Mouse (Mus musculus) adrenal gland, postnatal 4 days (tissue): Measurements from ENCODE around the gene Ssbp3. TPM values are rescaled to one million over a fixed set of nuclear protein-coding genes. Genes with fewer than 3 reads are reported as not detected.

Source experiments
- DNase-seq, 2 experiments: peaks; one replicate each; pipeline ENCODE4 v3.0.0; 2021 to 2022; ENCODE audit warnings: low spot score in 2 of 2, mixed read lengths in 2 of 2
- total RNA-seq, 2 experiments: library from RNA; stranded (reverse); gene quantifications; 2 replicates each; pipeline ENCODE4 v1.2.3; 2021

Ssbp3 gene
- total RNA-seq, 2 experiments from 2014 or later = 95.2 to 103 TPM

- no peak for DNase-seq
These were observed 73.5 kb downstream of the Ssbp3 start for GRCm38 (mm10) chr4:106983908-106984515.

DNA sequence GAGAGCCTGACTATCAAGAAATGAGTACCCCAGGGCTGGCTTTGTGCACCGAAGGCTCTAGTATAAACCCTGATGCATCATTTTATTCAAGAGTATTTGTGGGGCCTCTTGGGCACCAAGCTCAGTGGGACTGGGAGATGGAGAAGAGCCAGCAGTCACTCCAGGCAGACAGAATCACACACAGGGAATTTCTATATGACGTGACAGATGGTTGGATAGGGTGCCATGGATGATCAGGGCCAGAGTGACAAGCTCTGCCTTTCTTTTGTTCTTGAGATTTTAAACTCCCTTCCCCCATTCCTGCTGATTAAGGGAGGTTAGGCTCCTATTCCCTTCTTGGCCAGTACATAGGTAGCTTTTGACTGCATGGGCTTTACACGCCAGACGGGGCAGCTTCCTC is 74.8 kb downstream of the Ssbp3 start:
- no peak for DNase-seq

DNA sequence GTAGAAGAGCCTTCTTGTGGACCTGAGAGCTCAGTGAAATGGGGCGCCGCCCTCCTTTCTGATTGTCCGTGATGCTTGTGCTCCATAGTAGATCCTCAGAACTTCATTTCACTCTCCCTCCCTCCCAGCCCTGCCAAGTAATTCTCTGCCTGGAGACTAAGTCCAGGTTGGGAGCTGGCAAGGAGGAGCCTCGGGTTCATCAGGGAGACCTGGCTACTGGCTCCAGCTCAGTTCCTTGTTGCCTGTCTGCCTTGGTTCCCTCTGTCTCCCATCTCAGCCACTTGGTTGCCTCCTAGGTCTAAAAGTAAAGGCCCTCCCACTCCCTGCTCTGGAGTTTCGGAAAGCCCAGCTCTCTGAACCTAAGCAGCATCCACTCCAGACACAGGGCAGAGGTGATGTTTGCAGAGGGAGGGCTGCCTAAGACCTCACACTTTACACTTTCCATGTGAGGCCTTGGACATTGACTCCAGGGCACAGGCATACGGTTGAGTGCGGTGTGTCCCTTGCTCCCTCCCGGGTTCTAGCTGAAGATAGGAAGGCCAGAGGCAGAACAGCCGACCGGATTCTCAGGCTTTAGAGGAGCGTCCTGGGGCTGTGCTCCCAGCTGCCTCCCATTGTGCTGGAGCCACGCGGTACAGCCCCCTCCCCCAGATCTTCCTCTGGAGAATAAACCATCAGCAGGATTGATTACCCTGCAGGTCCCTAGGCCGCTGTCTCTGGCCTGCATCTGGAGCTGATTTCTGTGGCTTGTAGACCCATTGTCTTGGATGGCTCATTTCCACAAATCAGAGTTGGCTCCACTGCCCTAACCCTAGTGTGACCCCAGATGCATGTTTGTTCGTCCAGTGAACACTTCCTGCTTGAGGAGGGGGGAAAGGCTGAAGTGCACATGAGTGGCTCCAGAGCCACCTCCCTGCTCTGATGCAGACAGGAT is 75.7 kb downstream of the Ssbp3 start:
- no peak for DNase-seq

DNA sequence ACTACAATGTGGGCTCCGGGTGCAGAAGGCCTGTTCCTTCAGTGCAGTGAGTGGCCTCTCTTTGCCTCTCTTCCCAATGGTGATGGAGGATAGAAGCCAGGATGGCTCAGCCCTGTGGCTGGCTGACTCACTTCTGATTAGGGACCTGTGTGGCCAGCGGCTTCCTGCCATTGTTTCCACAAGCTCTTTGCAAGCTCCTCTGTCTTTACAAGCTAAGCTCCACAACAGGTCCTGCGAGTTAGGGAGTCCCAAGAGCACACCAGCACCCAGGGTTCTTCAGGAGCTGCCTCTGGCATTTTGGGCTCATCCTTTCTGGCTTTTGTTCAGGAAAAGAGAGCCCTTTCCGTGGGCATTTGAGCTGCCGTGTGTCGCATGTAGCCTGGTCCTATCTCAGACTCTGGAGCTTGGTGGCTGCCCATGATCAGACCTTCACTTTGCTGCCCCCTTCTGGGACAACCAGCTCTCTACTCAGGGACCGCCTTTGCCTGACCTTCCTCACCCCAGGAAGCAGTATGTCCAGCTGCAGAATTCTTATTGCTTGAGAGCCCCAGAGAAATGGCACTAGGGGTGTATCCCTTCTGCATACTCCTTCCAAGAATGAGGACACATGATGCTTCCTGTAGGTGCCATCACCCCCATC is 77.3 kb downstream of the Ssbp3 start:
- peak; percentile 33 to 63 for DNase-seq

GRCm38 (mm10) chr4:106988886-106989225 is 78.4 kb downstream of the Ssbp3 start:
- DNase-seq = no peak

- no peak for DNase-seq
These were observed 78.9 kb downstream of the Ssbp3 start for GRCm38 (mm10) chr4:106989226-106989983.

GRCm38 (mm10) chr4:106993053-106993452 is 82.6 kb downstream of the Ssbp3 start:
- no peak for DNase-seq

- DNase-seq = no peak
These were observed 83.8 kb downstream of the Ssbp3 start for GRCm38 (mm10) chr4:106994252-106994651.

DNA sequence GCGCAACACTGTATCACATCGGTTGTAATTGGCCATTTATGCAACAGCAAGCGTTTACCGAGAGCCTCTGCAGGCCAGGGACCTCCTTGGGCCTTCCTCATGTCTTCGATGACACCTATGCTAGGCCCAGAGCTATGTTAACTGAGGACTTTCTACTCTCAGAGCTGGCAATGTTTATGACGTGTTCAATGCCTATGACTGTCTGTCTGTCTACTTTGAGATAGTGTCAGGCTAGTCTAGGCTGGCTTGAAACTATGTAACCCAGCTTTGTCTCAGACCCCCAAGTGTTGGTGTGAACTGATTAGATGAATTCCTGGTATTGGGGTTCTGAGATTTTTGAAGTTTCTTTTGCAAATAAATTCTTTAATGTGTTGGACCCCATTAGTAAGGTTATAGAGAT is 84.6 kb downstream of the Ssbp3 start:
- DNase-seq = no peak

- no peak for DNase-seq
These were observed 85.0 kb downstream of the Ssbp3 start for GRCm38 (mm10) chr4:106995513-106995912.

DNA sequence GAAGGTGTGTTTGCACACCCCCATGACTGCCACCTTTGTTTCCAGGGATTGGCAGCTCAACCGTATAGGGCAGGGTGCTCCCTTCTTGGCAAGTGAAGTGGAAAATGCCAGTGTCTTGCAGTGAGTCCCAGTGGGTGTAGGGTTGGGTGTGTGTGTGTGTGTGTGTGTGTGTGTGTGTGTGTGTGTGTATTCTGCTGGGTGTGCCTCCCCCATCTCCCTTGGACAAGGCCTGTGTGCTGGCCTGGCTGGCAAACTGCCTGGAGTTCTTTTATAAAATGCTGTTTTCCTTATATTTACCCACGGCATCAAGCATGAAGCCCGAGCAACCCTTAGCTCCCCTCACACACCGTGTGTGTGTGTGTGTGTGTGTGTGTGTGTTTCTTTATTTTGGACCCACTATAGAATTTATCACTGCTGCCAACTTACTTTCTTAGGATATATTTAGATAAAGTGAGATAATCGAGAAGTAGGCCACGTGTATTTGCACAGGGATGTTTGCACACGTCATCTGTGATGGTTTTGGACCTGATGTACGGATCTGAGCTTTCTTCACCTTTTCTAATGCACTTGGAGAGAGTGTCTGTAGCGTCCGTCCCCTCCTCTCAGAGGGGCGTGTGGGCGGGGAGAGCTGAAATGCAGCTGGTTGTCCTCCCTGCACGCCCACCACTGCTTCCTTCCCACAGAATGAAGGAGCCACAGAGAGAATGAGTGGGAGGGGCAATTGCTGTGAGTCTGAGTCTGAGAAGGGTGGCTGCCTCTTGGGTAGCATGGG is 86.0 kb downstream of the Ssbp3 start:
- DNase-seq = no peak

DNA sequence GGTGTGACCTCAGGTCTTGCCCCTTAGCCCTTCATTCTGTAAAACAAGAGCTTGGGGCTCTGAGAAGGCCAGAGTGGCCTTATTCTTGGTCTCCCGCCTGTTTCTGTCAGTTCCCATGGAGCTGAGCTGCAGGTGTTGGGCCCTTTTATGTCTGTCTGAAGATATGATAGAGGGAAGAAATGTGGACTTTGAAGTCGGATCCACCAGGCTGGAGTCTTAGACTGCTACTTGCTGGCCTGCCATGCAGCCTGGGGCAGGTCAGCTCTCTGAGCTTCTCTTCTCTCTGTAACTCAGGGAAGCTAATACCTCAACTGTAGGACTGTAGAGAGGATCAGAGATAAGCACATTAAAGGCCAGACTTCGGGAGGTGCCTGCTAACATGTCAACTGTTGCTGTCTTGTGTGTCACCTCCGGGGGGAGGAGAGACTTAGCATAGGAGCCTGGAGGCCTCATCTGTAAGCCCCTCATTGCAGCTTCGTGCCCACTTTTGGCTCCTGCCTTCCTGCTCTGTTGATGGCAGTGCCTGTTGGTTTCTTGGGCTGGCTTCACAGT is 90.8 kb downstream of the Ssbp3 start:
- no peak for DNase-seq

DNA sequence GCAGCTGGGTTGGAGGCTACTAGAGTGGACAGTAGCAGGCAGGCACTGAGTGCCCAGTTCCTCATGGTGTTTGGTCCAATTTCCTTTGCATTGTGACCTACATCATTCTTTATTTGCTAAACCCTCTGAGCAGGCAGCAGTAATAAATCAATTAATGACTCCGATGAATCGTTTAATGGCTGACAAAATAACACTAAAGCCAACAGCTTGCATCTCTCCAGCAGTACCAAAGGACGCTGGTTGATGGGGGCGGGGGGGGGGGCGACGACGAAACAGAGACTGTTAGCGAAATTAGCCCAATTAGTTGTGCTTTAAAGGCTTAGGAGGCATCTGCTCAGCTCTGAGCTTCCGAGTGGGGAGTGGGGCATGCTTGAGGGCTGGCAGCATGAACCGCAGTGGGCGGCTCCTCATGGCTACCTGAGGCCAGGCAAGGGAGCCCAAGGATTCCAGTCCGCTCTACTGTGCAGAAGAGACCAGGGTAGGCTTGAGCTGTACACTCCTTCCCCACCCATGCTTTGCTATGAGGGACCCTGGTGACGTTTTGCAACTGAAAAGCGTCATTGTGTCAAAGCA is 91.5 kb downstream of the Ssbp3 start:
- DNase-seq = no peak

DNA sequence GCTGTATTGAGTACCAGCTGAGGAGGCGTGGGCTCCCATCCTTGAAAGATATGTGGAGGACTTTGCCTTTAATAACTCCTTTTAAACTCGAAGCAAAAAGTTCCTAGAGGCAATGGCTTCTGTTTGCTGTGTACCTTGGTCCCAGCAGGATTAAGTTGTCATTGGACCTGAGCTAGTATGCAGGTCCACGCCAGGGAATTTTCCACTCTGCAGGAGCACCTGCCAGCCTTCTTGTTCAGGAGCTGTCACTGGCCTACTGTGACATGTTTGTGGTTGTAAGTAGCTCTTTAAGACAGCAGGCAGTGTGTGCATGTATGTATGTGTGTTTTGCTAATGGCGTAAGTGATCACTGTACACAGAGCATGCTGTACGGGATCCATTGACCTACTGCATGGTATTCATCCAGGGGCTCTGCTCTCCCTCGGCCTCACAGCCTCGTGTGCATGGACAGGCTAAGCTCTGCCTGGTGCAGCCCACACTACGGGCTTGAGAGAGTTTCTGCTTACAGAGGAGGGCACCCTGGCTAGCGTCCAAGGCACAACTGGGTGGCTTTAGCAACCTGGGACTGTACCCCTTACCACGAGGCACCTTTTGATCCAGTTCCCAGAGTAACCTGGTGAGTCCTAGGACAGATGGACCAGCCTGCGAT is 92.1 kb downstream of the Ssbp3 start:
- DNase-seq = no peak

DNA sequence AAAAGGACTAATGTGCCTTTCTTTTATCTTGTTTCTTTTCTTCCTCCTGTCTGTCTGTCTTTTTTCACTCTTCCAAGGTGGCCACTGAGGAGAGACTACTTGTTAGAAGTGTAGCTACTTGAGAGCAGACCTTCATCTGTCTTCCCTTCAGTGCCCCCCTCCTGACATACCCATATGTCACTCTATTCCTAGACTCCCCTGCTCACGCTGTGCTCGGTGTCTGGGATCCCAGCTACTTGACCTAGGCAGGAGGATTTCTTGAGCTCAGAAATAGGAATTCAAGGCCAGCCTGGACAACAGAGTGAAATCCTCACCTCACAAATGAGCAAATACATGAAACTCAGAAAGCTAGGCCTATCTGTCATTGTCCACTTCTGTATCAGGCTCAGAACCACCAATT is 92.7 kb downstream of the Ssbp3 start:
- no peak for DNase-seq

GRCm38 (mm10) chr4:107003786-107004185 is 93.3 kb downstream of the Ssbp3 start:
- DNase-seq = no peak

- no peak for DNase-seq
These were observed 93.8 kb downstream of the Ssbp3 start for GRCm38 (mm10) chr4:107004346-107004745.

GRCm38 (mm10) chr4:107005166-107005565 is 94.7 kb downstream of the Ssbp3 start:
- no peak for DNase-seq

GRCm38 (mm10) chr4:107006229-107006628 is 95.7 kb downstream of the Ssbp3 start:
- no peak for DNase-seq

GRCm38 (mm10) chr4:107006807-107007206 is 96.3 kb downstream of the Ssbp3 start:
- DNase-seq = no peak
